Mouse (Mus musculus): ENCODE measurements around the gene Pck1. TPM values are rescaled to one million over a fixed set of nuclear protein-coding genes. Genes with fewer than 3 reads are reported as not detected.

Pck1 gene
- polyA plus RNA-seq, 1 experiment from 2014 or later, result 0.13 TPM

DNA sequence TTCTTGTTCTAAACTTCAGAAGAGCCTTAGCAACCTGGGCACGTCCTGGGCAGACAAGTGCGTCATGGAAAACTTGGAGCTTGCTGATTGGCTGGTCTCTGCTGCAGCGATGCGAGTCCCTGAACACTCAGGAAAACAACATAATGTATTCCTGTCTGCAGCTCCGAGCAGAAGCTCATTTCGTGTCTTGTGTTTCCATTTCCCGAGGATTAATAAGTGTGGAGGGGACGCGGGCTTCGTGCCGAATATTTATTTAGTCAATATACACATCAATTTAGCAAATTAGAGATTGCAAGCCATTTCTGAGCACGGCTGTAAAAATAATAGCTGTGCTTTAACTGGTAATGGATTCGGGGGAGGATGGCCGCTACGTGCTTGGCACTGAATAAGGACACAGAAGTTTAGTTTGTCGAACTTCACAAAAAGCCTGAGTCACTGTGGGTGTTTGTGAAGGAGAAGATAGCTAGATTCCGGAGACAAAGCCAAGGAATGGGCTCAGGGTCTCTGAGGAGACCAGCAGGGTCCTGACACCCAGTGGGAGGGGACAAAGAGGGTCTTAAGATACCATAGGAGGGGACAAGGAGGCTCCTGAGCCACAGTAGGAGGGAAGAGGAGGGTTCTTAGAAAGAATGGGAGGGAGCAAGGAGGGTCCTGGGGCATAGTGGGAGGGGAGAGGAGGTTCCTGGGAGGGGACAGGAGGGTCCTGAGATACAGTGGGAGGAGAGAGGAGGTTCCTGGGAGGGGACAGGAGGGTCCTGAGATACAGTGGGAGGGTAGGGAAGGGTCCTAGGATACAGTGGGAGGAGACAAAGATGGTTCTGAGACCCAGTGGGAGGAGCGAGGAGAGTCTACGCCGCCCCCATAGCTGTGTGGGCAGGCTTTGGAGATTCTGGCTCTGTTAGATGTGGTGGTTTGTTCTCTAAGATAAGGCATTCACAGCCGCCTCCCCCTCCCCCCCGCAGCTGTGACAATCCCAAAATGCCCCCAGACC lies 21.0 kb downstream of the Pck1 start:
- Histone ChIP-seq H3K36me3 (ENCODE audit: control insufficient read depth, insufficient read depth, low read length) (no peaks in the 10 kb centered on the region), H3K4me2 (ENCODE audit: low read depth, low read length) (peak overlapping the region; percentile 64), H3K27me3 (replicated peaks; ENCODE audit: control insufficient read depth, insufficient read depth, low read length) (peaks cover 3% of the 10 kb centered on the region; the same call in 1 of the 2 replicates), H3K4me3 (ENCODE audit: low read depth, low read length) (peak overlapping the region; percentile 36), H3K9me3 (ENCODE audit: control insufficient read depth, low read length) (no peaks in the 10 kb centered on the region), H3K9ac (ENCODE audit: low read depth, low read length) (peak overlapping the region; percentile 47), H3K4me1 (ENCODE audit: control insufficient read depth, insufficient read depth, low read length) (peaks cover 24% of the 10 kb centered on the region), H3K27ac (replicated peaks; ENCODE audit: low read depth, low read length) (peak overlapping the region; percentile 98)
- DNase-seq (ENCODE audit: low spot score) (peak; percentile 95), ATAC-seq (ENCODE audit: low read depth) (peak; percentile 90)
- WGBS, result 3% methylated on average over 21 of the region's 22 CpGs

DNA sequence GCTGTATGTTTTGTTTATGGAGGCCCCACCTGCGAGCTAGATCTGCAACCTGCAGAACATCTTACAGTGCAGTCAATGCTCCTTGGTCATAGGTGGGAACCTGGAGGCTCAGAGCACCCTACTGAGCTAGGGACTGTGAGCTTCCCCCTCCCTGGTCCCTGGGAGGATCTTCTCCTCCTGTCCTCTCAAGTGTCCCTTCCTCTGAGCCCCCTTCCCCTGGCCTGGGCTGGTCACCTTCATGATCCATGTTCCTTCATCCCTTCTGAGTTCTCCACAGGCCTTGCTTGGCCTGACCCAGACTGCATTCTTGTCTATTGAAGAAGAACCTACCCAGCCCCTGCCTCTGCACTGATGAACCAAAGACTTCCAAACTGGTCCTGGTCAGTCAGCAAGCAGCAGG lies 21.7 kb downstream of the Pck1 start:
- ATAC-seq (ENCODE audit: low read depth) (no peak), DNase-seq (ENCODE audit: low spot score) (no peak)
- H3K4me2 ChIP-seq (ENCODE audit: low read depth, low read length), result peak overlapping the region; percentile 64
- 50% methylated on average over 1 of the region's 1 CpGs for WGBS
- H3K36me3 ChIP-seq (ENCODE audit: control insufficient read depth, insufficient read depth, low read length), result no peaks in the 10 kb centered on the region
- H3K9ac ChIP-seq (ENCODE audit: low read depth, low read length), result no peak overlapping the region
- H3K27ac ChIP-seq (replicated peaks; ENCODE audit: low read depth, low read length), result peak overlapping the region; percentile 98
- H3K9me3 ChIP-seq (ENCODE audit: control insufficient read depth, low read length), result no peaks in the 10 kb centered on the region
- no peak overlapping the region for H3K4me3 ChIP-seq (ENCODE audit: low read depth, low read length)
- H3K4me1 ChIP-seq (ENCODE audit: control insufficient read depth, insufficient read depth, low read length), result peaks cover 24% of the 10 kb centered on the region
- peaks cover 3% of the 10 kb centered on the region; the same call in 1 of the 2 replicates for H3K27me3 ChIP-seq (replicated peaks; ENCODE audit: control insufficient read depth, insufficient read depth, low read length)

DNA sequence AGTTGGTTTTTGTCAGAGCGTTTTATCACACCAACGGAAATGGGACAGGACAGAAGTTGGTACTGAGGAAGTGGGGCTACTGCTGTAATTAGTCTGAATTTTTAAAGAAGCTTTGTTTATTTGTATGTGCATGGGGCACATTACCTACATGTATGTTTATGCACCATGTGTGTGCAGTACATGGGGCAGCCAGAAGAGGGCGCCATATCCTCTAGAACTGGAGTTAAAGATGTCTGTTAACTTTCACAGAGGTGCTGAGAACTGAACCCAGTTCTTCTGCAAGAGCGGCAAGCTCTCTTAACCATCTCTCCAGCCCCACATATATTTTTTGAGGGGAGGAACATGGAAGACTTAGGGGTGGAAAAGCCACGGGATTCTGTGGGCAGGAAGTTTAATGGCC lies 22.9 kb downstream of the Pck1 start:
- DNase-seq (ENCODE audit: low spot score) (no peak), ATAC-seq (ENCODE audit: low read depth) (no peak)
- Histone ChIP-seq H3K9ac (ENCODE audit: low read depth, low read length) (no peak overlapping the region), H3K4me1 (ENCODE audit: control insufficient read depth, insufficient read depth, low read length) (peaks cover 24% of the 10 kb centered on the region), H3K27ac (replicated peaks; ENCODE audit: low read depth, low read length) (no peak overlapping the region), H3K9me3 (ENCODE audit: control insufficient read depth, low read length) (no peaks in the 10 kb centered on the region), H3K27me3 (replicated peaks; ENCODE audit: control insufficient read depth, insufficient read depth, low read length) (peaks cover 3% of the 10 kb centered on the region; the same call in 1 of the 2 replicates), H3K4me3 (ENCODE audit: low read depth, low read length) (no peak overlapping the region), H3K36me3 (ENCODE audit: control insufficient read depth, insufficient read depth, low read length) (no peaks in the 10 kb centered on the region), H3K4me2 (ENCODE audit: low read depth, low read length) (no peak overlapping the region)
- WGBS, result 91% methylated on average over 5 of the region's 5 CpGs

DNA sequence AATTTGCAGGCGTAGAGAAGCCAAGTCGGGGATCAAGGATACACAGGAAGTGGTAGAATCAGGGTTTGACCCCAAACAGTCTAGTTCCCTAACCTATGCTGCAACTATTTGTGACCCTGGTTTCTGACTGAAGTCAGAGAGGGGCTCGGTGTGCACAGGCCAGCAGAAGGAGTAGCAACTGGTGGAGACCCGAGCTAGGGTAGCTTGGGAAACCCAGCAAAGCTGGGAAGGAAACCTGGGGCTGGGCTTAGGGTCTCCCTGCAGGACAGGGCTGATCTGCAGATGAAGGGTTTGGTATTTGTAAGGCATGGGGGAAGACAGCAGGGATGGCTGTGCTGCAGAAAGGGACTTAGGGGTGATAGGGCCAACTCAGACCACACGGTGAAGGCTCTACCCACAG lies 24.6 kb downstream of the Pck1 start:
- no peak overlapping the region for H3K9ac ChIP-seq (ENCODE audit: low read depth, low read length)
- H3K27ac ChIP-seq (replicated peaks; ENCODE audit: low read depth, low read length), result no peak overlapping the region
- H3K4me1 ChIP-seq (ENCODE audit: control insufficient read depth, insufficient read depth, low read length), result peaks cover 9% of the 10 kb centered on the region
- WGBS, result 73% methylated on average over 5 of the region's 5 CpGs
- ATAC-seq (ENCODE audit: low read depth) (no peak), DNase-seq (ENCODE audit: low spot score) (no peak)
- no peak overlapping the region for H3K4me2 ChIP-seq (ENCODE audit: low read depth, low read length)
- no peaks in the 10 kb centered on the region for H3K9me3 ChIP-seq (ENCODE audit: control insufficient read depth, low read length)
- H3K4me3 ChIP-seq (ENCODE audit: low read depth, low read length), result no peak overlapping the region
- no peaks in the 10 kb centered on the region for H3K36me3 ChIP-seq (ENCODE audit: control insufficient read depth, insufficient read depth, low read length)
- no peaks in the 10 kb centered on the region for H3K27me3 ChIP-seq (replicated peaks; ENCODE audit: control insufficient read depth, insufficient read depth, low read length)

DNA sequence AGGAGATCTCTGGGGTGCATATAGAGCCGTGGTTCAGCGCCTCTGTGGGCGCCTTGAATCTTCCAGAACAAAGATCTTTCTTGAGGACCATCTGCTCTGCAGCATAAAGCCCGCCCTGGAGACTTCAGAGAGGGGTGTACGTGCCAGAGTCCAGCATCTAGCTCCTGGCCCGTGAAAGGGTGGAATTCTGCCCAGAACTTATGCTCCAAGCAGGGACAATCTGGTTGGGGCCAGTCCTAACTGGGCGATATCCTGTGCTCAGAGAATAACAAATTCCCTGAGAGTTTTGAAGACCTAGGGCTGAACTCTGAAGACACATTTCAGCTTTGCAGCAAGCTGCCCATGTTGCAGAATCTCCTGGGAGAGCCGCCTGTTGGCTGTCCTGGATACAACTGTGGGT lies 25.1 kb downstream of the Pck1 start:
- DNase-seq (ENCODE audit: low spot score) (no peak), ATAC-seq (ENCODE audit: low read depth) (no peak)
- 82% methylated on average over 8 of the region's 8 CpGs for WGBS
- H3K27ac ChIP-seq (replicated peaks; ENCODE audit: low read depth, low read length), result no peak overlapping the region
- H3K27me3 ChIP-seq (replicated peaks; ENCODE audit: control insufficient read depth, insufficient read depth, low read length), result no peaks in the 10 kb centered on the region
- peaks cover 4% of the 10 kb centered on the region for H3K4me1 ChIP-seq (ENCODE audit: control insufficient read depth, insufficient read depth, low read length)
- no peak overlapping the region for H3K9ac ChIP-seq (ENCODE audit: low read depth, low read length)
- H3K4me3 ChIP-seq (ENCODE audit: low read depth, low read length), result no peak overlapping the region
- H3K36me3 ChIP-seq (ENCODE audit: control insufficient read depth, insufficient read depth, low read length), result no peaks in the 10 kb centered on the region
- no peak overlapping the region for H3K4me2 ChIP-seq (ENCODE audit: low read depth, low read length)
- no peaks in the 10 kb centered on the region for H3K9me3 ChIP-seq (ENCODE audit: control insufficient read depth, low read length)

DNA sequence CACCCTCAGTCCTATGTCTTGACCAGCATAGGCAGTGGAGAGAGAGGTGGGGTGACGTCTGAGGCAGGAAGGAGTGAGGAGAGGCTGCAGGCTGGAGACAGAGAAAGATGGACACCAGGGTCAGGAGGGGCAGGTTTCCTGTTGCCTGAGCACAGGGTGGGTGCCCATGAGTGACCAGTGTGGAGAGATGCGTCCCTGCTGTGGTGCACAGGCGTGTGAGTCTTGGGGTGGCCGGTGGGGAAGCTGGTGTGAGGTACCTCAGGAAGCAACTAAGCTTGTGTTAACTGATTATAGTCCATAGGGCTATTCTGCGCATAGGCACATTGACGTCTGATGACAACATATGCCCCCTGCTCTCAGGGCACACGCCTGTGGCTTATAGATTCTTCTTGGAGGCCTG lies 26.2 kb downstream of the Pck1 start:
- H3K36me3 ChIP-seq (ENCODE audit: control insufficient read depth, insufficient read depth, low read length), result no peaks in the 10 kb centered on the region
- ATAC-seq (ENCODE audit: low read depth) (no peak), DNase-seq (ENCODE audit: low spot score) (no peak)
- 79% methylated on average over 7 of the region's 7 CpGs for WGBS
- no peak overlapping the region for H3K4me2 ChIP-seq (ENCODE audit: low read depth, low read length)
- no peaks in the 10 kb centered on the region for H3K9me3 ChIP-seq (ENCODE audit: control insufficient read depth, low read length)
- no peak overlapping the region for H3K27ac ChIP-seq (replicated peaks; ENCODE audit: low read depth, low read length)
- H3K4me3 ChIP-seq (ENCODE audit: low read depth, low read length), result no peak overlapping the region
- no peaks in the 10 kb centered on the region for H3K4me1 ChIP-seq (ENCODE audit: control insufficient read depth, insufficient read depth, low read length)
- H3K9ac ChIP-seq (ENCODE audit: low read depth, low read length), result no peak overlapping the region
- H3K27me3 ChIP-seq (replicated peaks; ENCODE audit: control insufficient read depth, insufficient read depth, low read length), result no peaks in the 10 kb centered on the region

DNA sequence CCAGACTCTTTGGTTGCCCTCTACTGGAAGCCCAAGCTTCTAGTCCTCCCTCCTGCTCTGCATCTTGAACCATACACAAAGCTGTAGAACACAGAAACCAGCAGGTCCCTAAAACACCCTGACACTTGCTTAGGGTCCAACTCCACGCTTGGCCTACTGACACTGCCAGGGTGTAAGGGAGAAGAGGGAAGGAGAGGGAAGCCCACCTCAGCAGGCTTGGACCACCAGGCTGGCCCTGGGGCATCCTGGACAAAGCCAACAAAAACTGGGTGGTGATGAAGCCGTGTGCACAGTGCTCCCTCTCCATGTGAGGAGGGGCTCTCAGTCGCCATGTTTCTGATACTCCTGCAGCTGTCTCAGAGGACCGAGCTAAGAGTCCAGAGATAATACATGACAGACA lies 27.2 kb downstream of the Pck1 start:
- Histone ChIP-seq H3K27me3 (replicated peaks; ENCODE audit: control insufficient read depth, insufficient read depth, low read length) (no peaks in the 10 kb centered on the region), H3K4me3 (ENCODE audit: low read depth, low read length) (no peak overlapping the region), H3K4me2 (ENCODE audit: low read depth, low read length) (no peak overlapping the region), H3K4me1 (ENCODE audit: control insufficient read depth, insufficient read depth, low read length) (no peaks in the 10 kb centered on the region), H3K36me3 (ENCODE audit: control insufficient read depth, insufficient read depth, low read length) (no peaks in the 10 kb centered on the region), H3K27ac (replicated peaks; ENCODE audit: low read depth, low read length) (no peak overlapping the region), H3K9ac (ENCODE audit: low read depth, low read length) (no peak overlapping the region), H3K9me3 (ENCODE audit: control insufficient read depth, low read length) (no peaks in the 10 kb centered on the region)
- ATAC-seq (ENCODE audit: low read depth) (no peak), DNase-seq (ENCODE audit: low spot score) (no peak)
- WGBS, result 75% methylated on average over 4 of the region's 4 CpGs

DNA sequence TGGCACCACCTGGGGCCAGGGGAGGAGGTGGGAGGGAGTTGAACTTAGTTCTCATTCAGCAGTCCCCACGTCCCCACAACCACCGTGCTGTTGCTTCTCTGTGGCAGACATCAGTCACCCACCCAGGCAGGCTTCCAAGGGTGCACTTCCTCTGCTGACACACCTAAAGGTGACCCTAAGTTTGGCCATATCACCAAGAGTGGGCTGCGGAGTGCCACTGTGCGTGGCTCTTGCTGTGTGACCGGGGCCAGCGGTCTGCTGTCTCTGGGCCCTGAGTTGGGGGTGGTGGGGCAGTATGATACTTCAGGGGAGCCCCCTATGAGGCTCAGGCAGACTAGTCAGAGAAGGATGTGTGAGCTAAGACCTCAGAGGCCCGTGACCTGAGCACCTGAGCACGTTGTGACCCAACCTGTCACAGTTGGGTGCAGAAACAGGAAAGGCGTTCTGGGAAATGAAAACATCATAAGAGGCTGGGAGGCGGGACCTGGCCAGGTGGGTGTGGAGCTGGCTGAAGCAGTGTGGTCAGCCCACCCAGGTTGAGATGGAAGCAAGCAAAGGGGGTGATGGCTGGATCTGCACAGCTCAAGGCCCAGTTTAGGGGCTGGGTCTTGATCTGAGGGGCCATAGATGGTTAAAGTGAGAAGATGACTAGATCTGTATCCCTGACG lies 28.0 kb downstream of the Pck1 start:
- WGBS, result 77% methylated on average over 11 of the region's 11 CpGs
- no peaks in the 10 kb centered on the region for H3K9me3 ChIP-seq (ENCODE audit: control insufficient read depth, low read length)
- no peak overlapping the region for H3K9ac ChIP-seq (ENCODE audit: low read depth, low read length)
- H3K4me3 ChIP-seq (ENCODE audit: low read depth, low read length), result no peak overlapping the region
- H3K4me1 ChIP-seq (ENCODE audit: control insufficient read depth, insufficient read depth, low read length), result no peaks in the 10 kb centered on the region
- no peaks in the 10 kb centered on the region for H3K27me3 ChIP-seq (replicated peaks; ENCODE audit: control insufficient read depth, insufficient read depth, low read length)
- H3K4me2 ChIP-seq (ENCODE audit: low read depth, low read length), result no peak overlapping the region
- H3K36me3 ChIP-seq (ENCODE audit: control insufficient read depth, insufficient read depth, low read length), result no peaks in the 10 kb centered on the region
- DNase-seq (ENCODE audit: low spot score) (no peak), ATAC-seq (ENCODE audit: low read depth) (no peak)
- H3K27ac ChIP-seq (replicated peaks; ENCODE audit: low read depth, low read length), result no peak overlapping the region
